Mouse (Mus musculus): ENCODE measurements around the gene Klf16.

The Klf16 gene

DNA sequence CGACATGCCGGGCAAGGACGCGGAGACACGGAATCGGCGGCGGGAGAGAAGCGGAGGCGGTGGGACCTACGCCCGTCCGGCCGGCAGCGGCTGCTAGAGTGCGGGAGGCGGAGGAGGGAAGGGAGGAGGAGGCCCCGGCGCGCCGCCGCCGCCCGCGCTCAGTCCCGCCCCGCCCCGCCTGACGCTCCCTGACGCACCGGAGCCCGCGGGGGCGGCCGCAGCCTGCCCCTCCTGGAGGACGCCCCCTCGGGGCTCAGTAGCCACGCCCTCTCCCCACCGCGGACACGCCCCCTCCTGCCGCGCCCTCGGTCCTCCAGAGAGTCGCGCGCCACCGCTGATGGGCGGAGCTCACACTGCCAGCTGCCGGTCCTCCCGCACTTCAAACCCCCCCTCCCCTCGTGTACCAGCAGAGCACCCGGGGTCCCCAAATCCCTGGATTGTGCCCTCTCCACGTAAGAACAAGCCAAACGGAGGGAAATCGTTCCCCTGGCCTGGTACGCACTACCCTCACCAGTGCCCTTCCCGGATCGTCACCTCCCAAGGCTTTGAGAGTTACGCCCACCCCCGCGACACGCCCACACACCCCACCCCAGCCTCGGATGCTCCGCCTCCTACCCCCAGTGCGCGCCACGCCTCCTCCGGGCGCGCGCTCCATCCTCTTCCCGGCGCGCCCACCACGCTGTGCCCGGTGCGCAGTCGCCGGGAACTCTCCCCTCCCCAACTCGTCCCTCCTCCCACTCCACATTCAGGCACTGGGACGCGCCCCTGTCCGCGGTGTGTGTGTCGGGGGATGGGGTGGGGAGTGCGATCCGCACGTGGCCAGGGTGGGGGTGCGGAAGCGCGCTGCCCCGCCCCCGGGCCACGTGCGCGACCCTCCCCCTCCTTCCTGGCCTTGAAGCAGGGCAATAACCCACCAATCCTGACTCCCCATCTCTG is at the start of gene Klf16:
Klf16 (minus strand) TSS at position 127 of the 936 bp plus-strand sequence.
- DNase-seq (ENCODE audit: low read depth, low spot score) = peak; percentile 98

DNA sequence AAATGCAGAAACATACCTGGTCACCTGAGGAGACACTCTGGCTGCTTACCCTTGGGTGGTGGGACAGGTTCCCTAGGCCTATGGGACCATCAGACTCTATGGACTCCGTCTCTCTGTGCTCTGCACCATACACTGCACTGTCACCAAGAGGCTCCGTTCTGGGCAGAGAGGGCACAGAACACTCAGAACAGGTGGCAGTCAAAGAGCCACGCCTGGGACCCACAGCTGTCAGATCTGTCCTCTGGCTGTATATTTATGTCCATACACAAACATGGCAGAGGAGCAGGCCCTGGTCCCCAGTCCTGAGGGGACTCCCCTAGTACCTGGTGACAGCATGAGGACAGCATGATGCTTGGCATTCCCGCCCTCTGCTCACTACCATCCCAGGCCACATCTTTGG is 48.6 kb upstream of the Klf16 start:
- DNase-seq (ENCODE audit: low read depth, low spot score) = no peak

GRCm38 (mm10) chr10:80623457-80624191 is 46.5 kb upstream of the Klf16 start:
- peak; percentile 48 for DNase-seq (ENCODE audit: low read depth, low spot score)

GRCm38 (mm10) chr10:80622661-80623456 is 45.7 kb upstream of the Klf16 start, which contains the start of gene Csnk1g2:
Gene Csnk1g2, plus strand, starts transcription at chr10:80622838.
- DNase-seq (ENCODE audit: low read depth, low spot score) = peak; percentile 43

GRCm38 (mm10) chr10:80621940-80622660 is 45.0 kb upstream of the Klf16 start:
- peak; percentile 100 for DNase-seq (ENCODE audit: low read depth, low spot score)

DNA sequence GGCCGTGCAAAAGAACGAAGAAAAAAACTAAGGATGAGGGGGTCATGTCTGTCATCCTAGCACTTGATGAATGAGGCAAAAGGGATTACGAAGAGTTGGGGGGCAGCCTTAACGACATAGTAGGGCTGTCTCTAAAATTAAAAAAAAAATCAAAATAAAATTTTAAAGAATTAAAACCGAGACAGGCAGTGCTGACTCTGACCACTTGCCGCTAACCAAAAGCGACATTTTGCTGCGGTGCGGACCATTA is 44.5 kb upstream of the Klf16 start:
- DNase-seq (ENCODE audit: low read depth, low spot score) = no peak

DNA sequence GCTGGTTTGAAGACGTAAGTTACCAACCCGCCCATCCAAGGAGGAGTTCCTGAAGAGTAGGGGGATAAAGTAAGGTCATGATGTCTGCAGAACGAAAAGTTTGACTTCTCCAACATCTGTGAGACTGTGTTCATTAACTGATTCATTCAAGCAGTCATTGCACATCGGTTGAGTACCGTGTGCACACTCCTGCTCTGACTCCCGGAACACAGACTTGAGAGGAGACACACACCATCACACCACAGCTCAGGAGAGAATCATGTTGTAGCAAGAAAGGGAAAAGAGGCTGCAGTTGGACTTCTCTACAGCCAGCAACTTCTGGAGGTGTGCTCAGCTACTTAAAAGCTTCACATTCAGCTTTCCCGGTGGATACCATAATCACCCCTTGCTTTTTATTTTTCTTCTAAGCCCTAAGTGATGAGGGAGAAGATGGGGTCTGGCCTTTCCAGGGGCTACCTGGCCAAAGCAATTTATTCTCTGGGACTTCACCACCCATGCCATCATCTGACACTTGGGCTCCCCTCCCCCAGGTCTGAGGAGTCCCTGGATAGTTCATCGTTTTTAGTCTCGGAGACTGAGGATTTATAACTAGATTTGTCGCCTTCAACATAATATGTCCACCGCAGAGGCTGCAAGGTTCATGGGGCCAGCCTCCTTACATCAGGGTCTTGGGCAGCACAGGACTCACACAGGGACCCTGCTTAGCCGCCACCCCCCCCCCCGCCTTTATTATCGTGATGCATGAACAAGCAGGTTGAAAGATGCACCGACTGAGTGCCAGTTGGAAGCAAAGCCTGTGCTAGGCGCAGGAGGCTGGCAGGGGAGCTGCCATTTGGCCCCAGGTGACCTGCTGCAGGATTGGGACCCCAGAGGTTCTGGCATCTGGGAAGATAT is 43.9 kb upstream of the Klf16 start:
- DNase-seq (ENCODE audit: low read depth, low spot score) = no peak

GRCm38 (mm10) chr10:80620365-80620764 is 43.2 kb upstream of the Klf16 start:
- no peak for DNase-seq (ENCODE audit: low read depth, low spot score)

DNA sequence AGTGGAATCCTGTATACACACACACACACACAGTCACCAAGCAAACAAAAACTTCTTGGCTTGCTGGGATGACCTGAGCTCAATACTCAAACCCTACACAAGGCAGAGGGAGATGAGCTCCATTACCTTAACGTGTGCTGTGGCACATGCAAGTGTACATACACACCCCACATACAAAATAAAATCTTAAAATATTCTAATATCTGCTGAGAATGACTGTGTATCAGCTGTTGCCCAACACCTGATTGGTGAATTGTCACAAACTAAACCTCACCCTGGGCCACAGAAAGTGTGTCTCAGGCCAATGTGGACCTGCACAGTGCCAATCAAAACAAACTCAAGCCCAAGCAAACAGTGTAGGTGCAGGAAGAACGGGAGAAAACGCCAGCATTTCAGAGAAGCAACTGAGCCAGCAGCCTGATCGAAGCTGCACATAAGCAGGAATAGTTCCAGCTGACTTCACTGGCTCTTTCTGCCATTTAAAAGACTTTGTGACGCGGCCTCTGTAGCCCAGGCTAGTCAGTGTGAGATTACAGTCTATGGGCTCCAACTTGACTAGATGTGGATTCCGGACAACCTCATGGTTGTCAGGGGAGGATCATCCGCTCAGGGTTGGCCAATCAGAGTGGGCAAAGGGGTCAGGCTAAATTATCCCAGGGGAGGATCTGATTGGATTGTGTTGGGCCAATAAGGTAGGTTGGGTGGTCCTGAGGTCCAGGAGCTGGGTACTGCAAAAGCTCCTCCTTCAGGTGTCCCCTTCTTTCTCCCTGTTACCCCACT is 42.5 kb upstream of the Klf16 start:
- DNase-seq (ENCODE audit: low read depth, low spot score) = peak; percentile 88

DNA sequence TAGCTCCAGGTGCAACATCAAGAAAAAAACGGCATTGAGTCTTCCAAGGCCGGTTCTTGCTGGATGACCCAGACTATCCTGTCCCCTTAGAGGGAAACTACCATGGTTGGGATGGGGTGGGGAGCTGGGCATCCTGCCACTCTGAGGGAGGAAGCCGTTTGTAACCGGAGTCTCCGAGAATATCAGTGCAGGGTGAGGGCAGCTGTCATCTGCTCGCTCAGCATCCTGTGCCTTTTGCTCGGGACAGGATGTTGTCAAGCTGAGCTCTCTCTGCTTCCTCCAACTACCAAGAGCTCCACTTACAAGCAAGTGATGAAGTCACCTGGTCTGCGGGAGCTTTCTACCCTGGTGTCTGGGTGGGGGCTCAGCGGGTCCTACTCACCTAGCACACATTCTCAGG is 41.1 kb upstream of the Klf16 start:
- DNase-seq (ENCODE audit: low read depth, low spot score) = no peak

GRCm38 (mm10) chr10:80614351-80614750 is 37.2 kb upstream of the Klf16 start:
- no peak for DNase-seq (ENCODE audit: low read depth, low spot score)

DNA sequence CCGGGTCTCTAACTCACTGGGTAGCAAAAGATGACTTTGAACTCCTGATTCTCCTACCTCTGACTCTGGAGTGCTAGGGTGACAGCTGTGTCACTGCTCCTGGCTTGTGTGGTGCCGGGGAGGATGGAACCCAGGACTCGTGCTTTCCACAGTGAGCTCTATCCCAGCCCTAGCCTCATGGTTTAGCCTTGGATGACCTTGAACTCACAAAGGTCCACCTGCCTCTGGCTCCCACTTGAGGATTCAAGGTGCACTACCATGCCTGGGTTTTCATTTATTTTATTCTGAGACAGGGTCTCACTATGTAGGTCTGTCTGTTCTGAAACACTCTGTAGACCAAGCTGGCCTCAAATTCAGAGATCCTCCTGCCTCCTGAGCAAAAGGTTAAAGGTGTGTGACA is 36.7 kb upstream of the Klf16 start:
- DNase-seq (ENCODE audit: low read depth, low spot score) = peak; percentile 74

DNA sequence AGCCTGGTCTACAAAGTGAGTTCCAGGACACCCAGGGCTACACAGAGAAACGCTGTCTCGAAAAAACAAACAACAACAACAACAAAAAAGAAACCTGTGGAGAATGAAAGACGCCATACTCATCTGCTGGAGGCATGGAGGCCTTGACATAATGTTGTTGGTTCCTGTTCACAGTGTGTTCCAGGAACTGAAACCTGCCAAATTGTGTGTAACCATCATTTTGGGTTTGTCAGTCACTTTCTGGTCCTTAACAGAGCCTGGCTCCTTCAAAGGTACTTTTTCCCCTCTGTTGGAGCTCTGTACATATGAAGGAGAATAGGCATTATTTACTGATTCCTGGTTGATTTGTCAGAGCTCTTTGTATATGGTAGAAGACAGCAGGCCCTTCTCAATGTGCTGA is 34.8 kb upstream of the Klf16 start:
- no peak for DNase-seq (ENCODE audit: low read depth, low spot score)

GRCm38 (mm10) chr10:80611024-80611423 is 33.9 kb upstream of the Klf16 start:
- peak; percentile 64 for DNase-seq (ENCODE audit: low read depth, low spot score)

GRCm38 (mm10) chr10:80610116-80610785 is 33.1 kb upstream of the Klf16 start:
- DNase-seq (ENCODE audit: low read depth, low spot score) = no peak

DNA sequence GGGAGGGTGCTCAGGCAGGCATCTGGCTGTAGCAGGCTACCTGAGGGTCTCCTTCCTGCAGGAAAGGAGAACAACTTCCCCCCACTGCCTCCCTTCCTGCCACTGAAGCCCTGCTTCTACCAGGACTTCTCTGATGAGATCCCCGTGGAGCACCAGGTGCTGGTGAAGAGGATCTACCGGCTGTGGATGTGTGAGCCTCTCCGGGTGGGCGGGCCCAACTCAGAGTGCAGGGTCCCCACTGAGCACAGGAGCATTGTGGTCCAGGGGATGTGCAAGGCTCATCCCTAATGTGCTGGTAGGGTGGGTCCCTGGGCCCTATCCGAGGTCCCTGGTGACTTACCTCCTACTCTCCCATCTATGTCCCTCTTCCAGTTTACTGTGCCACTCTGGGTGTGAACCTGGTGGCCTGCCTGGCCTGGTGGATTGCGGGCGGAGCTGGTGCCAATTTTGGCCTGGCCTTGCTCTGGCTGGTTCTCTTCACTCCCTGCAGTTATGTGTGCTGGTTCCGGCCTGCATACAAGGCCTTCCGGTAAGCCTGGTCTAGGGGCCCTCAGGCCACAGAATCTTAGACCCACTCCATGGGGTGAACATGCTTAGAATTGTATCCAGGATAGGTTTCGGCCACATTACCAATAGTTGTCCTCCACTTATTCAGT is 32.3 kb upstream of the Klf16 start:
- no peak for DNase-seq (ENCODE audit: low read depth, low spot score)

DNA sequence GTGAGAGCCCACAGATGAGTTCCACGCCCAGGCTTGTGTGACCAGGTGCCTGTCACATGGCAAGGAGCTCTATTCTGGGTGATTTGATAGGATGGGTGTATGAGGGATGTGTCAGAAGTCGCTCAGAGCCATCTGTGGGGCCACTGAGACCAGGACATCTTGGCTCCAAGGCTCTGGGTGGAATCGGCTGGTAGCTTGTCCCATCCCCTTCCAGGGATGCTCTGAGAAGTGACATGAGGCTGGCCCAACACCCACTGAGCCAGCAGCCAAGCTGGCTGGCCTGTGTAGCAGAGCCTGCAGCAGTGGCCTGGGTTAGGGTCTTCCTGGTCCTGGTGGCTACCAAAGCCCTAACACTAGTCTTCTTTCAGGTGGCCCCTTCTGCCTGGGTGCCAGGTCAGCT is 31.3 kb upstream of the Klf16 start:
- DNase-seq (ENCODE audit: low read depth, low spot score) = no peak

GRCm38 (mm10) chr10:80606737-80607350 is 29.7 kb upstream of the Klf16 start:
- DNase-seq (ENCODE audit: low read depth, low spot score) = no peak

All from ES-CJ7 (cell line).